Mouse (Mus musculus) Patski (cell line): ENCODE data around the gene Fbxw4. TPM values are rescaled to one million over a fixed set of nuclear protein-coding genes. Genes with fewer than 3 reads are reported as not detected.

Source experiments
- ATAC-seq: fragments of 100-300 bp; one replicate; pipeline ENCODE4 v1.8.0; 2021
- CTCF ChIA-PET: fragments of 350-600 bp; sonication (Branson Sonifier 250); formaldehyde crosslinking; loops from one replicate; lab custom pipeline; 2022; ENCODE audit warnings: inconsistent platforms; lab: Charles Lee
- POLR2A ChIA-PET: fragments of 350-600 bp; sonication (Branson Sonifier 250); formaldehyde crosslinking; loops from one replicate; lab custom pipeline; 2022; ENCODE audit warnings: antibody characterized with exemption, inconsistent platforms; lab: Charles Lee
- DNase-seq: peaks from one replicate; pipeline ENCODE4 v3.0.0-alpha.2; 2011; ENCODE audit warnings: low read depth, low spot score
- H3K27me3 ChIP-seq: fragments of 371-371 bp; one replicate; pipeline ENCODE4 v1.5.1; 2021
- CTCF ChIP-seq: fragments of 100-300 bp; IDR thresholded peaks from one replicate; pipeline ENCODE4 v1.5.1; 2021
- in situ Hi-C: fragments of 300-500 bp; cut with MboI; formaldehyde crosslinking; loops from 3 replicates; pipeline ENCODE4 v1.11.1; 2018; ENCODE audit warnings: low pct_unique_long_range_greater_than_20kb, mixed read lengths
- polyA plus RNA-seq: library from polyadenylated mRNA; unstranded; gene quantifications from one replicate; pipeline ENCODE4 v1.2.3, GENCODE M21; 2021

Fbxw4 gene
- polyA plus RNA-seq, 1 experiment from 2014 or later: 39.2 TPM

GRCm38 (mm10) chr19:45676723-45677269 lies 16.7 kb upstream of the Fbxw4 start:
- in situ Hi-C loops: loop anchor here (10.0 kb wide), 1 partner anchor 48 kb away; no protein-coding TSS in a partner anchor
- POLR2A ChIA-PET: no interaction called here
- ATAC-seq: no peak

GRCm38 (mm10) chr19:45675720-45676581 lies 15.8 kb upstream of the Fbxw4 start:
- CTCF ChIA-PET: no interaction called here
- TF ChIP-seq CTCF: no peak
- in situ Hi-C loops: loop anchor here (10.0 kb wide), 1 partner anchor 49 kb away; no protein-coding TSS in a partner anchor
- peaks cover 39% of the 10 kb centered on the region for H3K27me3 ChIP-seq
- POLR2A ChIA-PET: interaction anchor here (0.5 kb wide), 1 partner anchor 49 kb away, joined by 3 read pairs; no protein-coding TSS in a partner anchor
- DNase-seq (no peak), ATAC-seq (no peak)

More at GRCm38 (mm10) chr19:45676723-45677269, 16.7 kb upstream of the Fbxw4 start:
- no peak for TF ChIP-seq CTCF
- CTCF ChIA-PET: no interaction called here
- peaks cover 38% of the 10 kb centered on the region for H3K27me3 ChIP-seq
- DNase-seq: no peak

GRCm38 (mm10) chr19:45675196-45675595 lies 15.1 kb upstream of the Fbxw4 start:
- no peak for DNase-seq
- POLR2A ChIA-PET: interaction anchor here (0.5 kb wide), 1 partner anchor 50 kb away, joined by 3 read pairs; no protein-coding TSS in a partner anchor
- CTCF ChIA-PET: interaction anchor here (0.8 kb wide), 1 partner anchor 14 kb away, joined by 3 read pairs; no protein-coding TSS in a partner anchor
- H3K27me3 ChIP-seq: peaks cover 39% of the 10 kb centered on the region
- in situ Hi-C loops: loop anchor here (10.0 kb wide), 1 partner anchor 50 kb away; no protein-coding TSS in a partner anchor
- no peak for TF ChIP-seq CTCF
- ATAC-seq: no peak

- ChIA-PET POLR2A (no interaction called here), CTCF (no interaction called here)
- DNase-seq (no peak), ATAC-seq (no peak)
- in situ Hi-C loops: loop anchor here (10.0 kb wide), 1 partner anchor 52 kb away; no protein-coding TSS in a partner anchor
- no peak for TF ChIP-seq CTCF
- H3K27me3 ChIP-seq: peaks cover 36% of the 10 kb centered on the region
Measured at GRCm38 (mm10) chr19:45672971-45673370, 12.9 kb upstream of the Fbxw4 start.

- DNase-seq (no peak), ATAC-seq (no peak)
- H3K27me3 ChIP-seq: peaks cover 23% of the 10 kb centered on the region
- ChIA-PET CTCF (no interaction called here), POLR2A (no interaction called here)
- in situ Hi-C loops: no loop called here
- no peak for TF ChIP-seq CTCF
Measured at GRCm38 (mm10) chr19:45668986-45669385, 8.9 kb upstream of the Fbxw4 start.

- ChIA-PET POLR2A (no interaction called here), CTCF (no interaction called here)
- in situ Hi-C loops: no loop called here
- ATAC-seq: no peak
- DNase-seq: no peak
- no peak for TF ChIP-seq CTCF
- no peaks in the 10 kb centered on the region for H3K27me3 ChIP-seq
Measured at GRCm38 (mm10) chr19:45663851-45664250, 3.7 kb upstream of the Fbxw4 start.

- no peaks in the 10 kb centered on the region for H3K27me3 ChIP-seq
- no peak for TF ChIP-seq CTCF
- no peak for DNase-seq
- in situ Hi-C loops: no loop called here
- peak; percentile 4 for ATAC-seq
- POLR2A ChIA-PET: interaction anchor here (1.1 to 1.6 kb wide), 2 partner anchors 26 to 70 kb away, joined by 3 read pairs; no protein-coding TSS in a partner anchor
- CTCF ChIA-PET: interaction anchor here (1.2 kb wide), 1 partner anchor 15 kb away, joined by 3 read pairs; no protein-coding TSS in a partner anchor
Measured at GRCm38 (mm10) chr19:45660503-45660790, 335 bp upstream of the Fbxw4 start.

- CTCF ChIA-PET: no interaction called here
- DNase-seq (no peak), ATAC-seq (peak; percentile 29)
- TF ChIP-seq CTCF: no peak
- in situ Hi-C loops: no loop called here
- H3K27me3 ChIP-seq: no peaks in the 10 kb centered on the region
- POLR2A ChIA-PET: interaction anchor here (0.6 to 1.1 kb wide), 2 partner anchors 23 to 25 kb away, joined by 3 read pairs; no protein-coding TSS in a partner anchor
Measured at GRCm38 (mm10) chr19:45659301-45659737, 793 bp downstream of the Fbxw4 start.

- ChIA-PET POLR2A (no interaction called here), CTCF (no interaction called here)
- no peak for DNase-seq
- H3K27me3 ChIP-seq: no peaks in the 10 kb centered on the region
- no peak for ATAC-seq
- in situ Hi-C loops: no loop called here
- no peak for TF ChIP-seq CTCF
Measured at GRCm38 (mm10) chr19:45658556-45659268, 1.4 kb downstream of the Fbxw4 start.

GRCm38 (mm10) chr19:45657828-45658227 lies 2.3 kb downstream of the Fbxw4 start:
- in situ Hi-C loops: no loop called here
- ATAC-seq (no peak), DNase-seq (no peak)
- TF ChIP-seq CTCF: no peak
- no peaks in the 10 kb centered on the region for H3K27me3 ChIP-seq
- POLR2A ChIA-PET: no interaction called here
- CTCF ChIA-PET: no interaction called here
